Mouse (Mus musculus): ENCODE results near the gene Rab11fip4. TPM values are rescaled to one million over a fixed set of nuclear protein-coding genes. Genes with fewer than 3 reads are reported as not detected.

Gene Rab11fip4
- total RNA-seq, 2 experiments from 2014 or later = 6.8 to 12.4 TPM

GRCm38 (mm10) chr11:79652921-79653575 is 62.0 kb downstream of the Rab11fip4 start:
- DNase-seq (ENCODE audit: low spot score in 2 of 2) = no peak

- no peak for DNase-seq (ENCODE audit: low spot score in 2 of 2)
Observed at GRCm38 (mm10) chr11:79654407-79654831, 63.4 kb downstream of the Rab11fip4 start.

- DNase-seq (ENCODE audit: low spot score in 2 of 2) = no peak
Observed at GRCm38 (mm10) chr11:79655592-79655991, 64.6 kb downstream of the Rab11fip4 start.

- DNase-seq (ENCODE audit: low spot score in 2 of 2) = no peak
Observed at GRCm38 (mm10) chr11:79656491-79656890, 65.5 kb downstream of the Rab11fip4 start.

- no peak for DNase-seq (ENCODE audit: low spot score in 2 of 2)
Observed at GRCm38 (mm10) chr11:79657053-79657452, 66.0 kb downstream of the Rab11fip4 start.

GRCm38 (mm10) chr11:79658205-79658825 is 67.3 kb downstream of the Rab11fip4 start:
- DNase-seq (ENCODE audit: low spot score in 2 of 2) = no peak

GRCm38 (mm10) chr11:79660361-79661205 is 69.6 kb downstream of the Rab11fip4 start:
- DNase-seq (ENCODE audit: low spot score in 2 of 2) = peak; percentile 26 to 42

- DNase-seq (ENCODE audit: low spot score in 2 of 2) = no peak
Observed at GRCm38 (mm10) chr11:79661877-79662545, 71.0 kb downstream of the Rab11fip4 start.

- DNase-seq (ENCODE audit: low spot score in 2 of 2) = no peak
Observed at GRCm38 (mm10) chr11:79663158-79663557, 72.1 kb downstream of the Rab11fip4 start.

GRCm38 (mm10) chr11:79663570-79663969 is 72.6 kb downstream of the Rab11fip4 start:
- no peak for DNase-seq (ENCODE audit: low spot score in 2 of 2)

- DNase-seq (ENCODE audit: low spot score in 2 of 2) = peak in 1 of 2 experiments; percentile 21
Observed at GRCm38 (mm10) chr11:79666544-79666943, 75.5 kb downstream of the Rab11fip4 start.

- DNase-seq (ENCODE audit: low spot score in 2 of 2) = no peak
Observed at GRCm38 (mm10) chr11:79669210-79669609, 78.2 kb downstream of the Rab11fip4 start.

GRCm38 (mm10) chr11:79669947-79670346 is 78.9 kb downstream of the Rab11fip4 start:
- no peak for DNase-seq (ENCODE audit: low spot score in 2 of 2)

GRCm38 (mm10) chr11:79670411-79670945 is 79.5 kb downstream of the Rab11fip4 start:
- no peak for DNase-seq (ENCODE audit: low spot score in 2 of 2)

GRCm38 (mm10) chr11:79671668-79672281 is 80.8 kb downstream of the Rab11fip4 start:
- no peak for DNase-seq (ENCODE audit: low spot score in 2 of 2)

- DNase-seq (ENCODE audit: low spot score in 2 of 2) = no peak
Observed at GRCm38 (mm10) chr11:79673072-79673471, 82.1 kb downstream of the Rab11fip4 start.

GRCm38 (mm10) chr11:79673717-79674116 is 82.7 kb downstream of the Rab11fip4 start:
- no peak for DNase-seq (ENCODE audit: low spot score in 2 of 2)

- DNase-seq (ENCODE audit: low spot score in 2 of 2) = no peak
Observed at GRCm38 (mm10) chr11:79674231-79674630, 83.2 kb downstream of the Rab11fip4 start.

- DNase-seq (ENCODE audit: low spot score in 2 of 2) = no peak
Observed at GRCm38 (mm10) chr11:79674632-79675031, 83.6 kb downstream of the Rab11fip4 start.

- no peak for DNase-seq (ENCODE audit: low spot score in 2 of 2)
Observed at GRCm38 (mm10) chr11:79675285-79675684, 84.3 kb downstream of the Rab11fip4 start.

GRCm38 (mm10) chr11:79675994-79676393 is 85.0 kb downstream of the Rab11fip4 start:
- DNase-seq (ENCODE audit: low spot score in 2 of 2) = no peak

Data from adrenal gland, postnatal 4 days (tissue).